Mouse (Mus musculus): ENCODE measurements at regions not wholly inside any gene's neighbourhood (a gene's known extent, or its start where the extent isn't known, plus 50 kb on each side); places are given as distances from the start of the nearest gene placed in this dataset.

- H3K9ac ChIP-seq (replicated peaks; ENCODE audit: low read depth, low read length) = no peak overlapping the region
- H3K36me3 ChIP-seq (replicated peaks; ENCODE audit: control insufficient read depth, insufficient read depth, low read length) = no peaks in the 10 kb centered on the region
- 73% methylated on average over 12 of the region's 12 CpGs for WGBS
- no peaks in the 10 kb centered on the region for H3K9me3 ChIP-seq (replicated peaks; ENCODE audit: control insufficient read depth, low read length)
- no peak overlapping the region for H3K27ac ChIP-seq (ENCODE audit: low read depth)
- H3K4me2 ChIP-seq (ENCODE audit: low read depth, low read length) = no peak overlapping the region
- no peak overlapping the region for H3K4me3 ChIP-seq (ENCODE audit: low read depth, low read length)
- ATAC-seq (ENCODE audit: insufficient read depth, low read depth) (no peak), DNase-seq (ENCODE audit: low spot score) (no peak)
- H3K27me3 ChIP-seq (ENCODE audit: control insufficient read depth, insufficient read depth, low read length) = no peaks in the 10 kb centered on the region
- TF ChIP-seq EP300 (IDR thresholded peaks at IDR 0.05; ENCODE audit: low read depth) (no peak), CTCF (IDR thresholded peaks at IDR 0.05; ENCODE audit: low read depth) (no peak)
- no peaks in the 10 kb centered on the region for H3K4me1 ChIP-seq (ENCODE audit: control insufficient read depth, insufficient read depth)
Measured at GRCm38 (mm10) chr10:72393279-72394041, 261.2 kb upstream of the Zwint start.

- WGBS = 78% methylated on average over 1 of the region's 1 CpGs
- H3K4me3 ChIP-seq (ENCODE audit: low read depth, low read length) = no peak overlapping the region
- H3K9me3 ChIP-seq (replicated peaks; ENCODE audit: control insufficient read depth, low read length) = no peaks in the 10 kb centered on the region
- TF ChIP-seq EP300 (IDR thresholded peaks at IDR 0.05; ENCODE audit: low read depth) (no peak), CTCF (IDR thresholded peaks at IDR 0.05; ENCODE audit: low read depth) (no peak)
- no peaks in the 10 kb centered on the region for H3K4me1 ChIP-seq (ENCODE audit: control insufficient read depth, insufficient read depth)
- no peak overlapping the region for H3K4me2 ChIP-seq (ENCODE audit: low read depth, low read length)
- DNase-seq (ENCODE audit: low spot score) = no peak
- ATAC-seq (ENCODE audit: insufficient read depth, low read depth) = no peak
- no peaks in the 10 kb centered on the region for H3K36me3 ChIP-seq (replicated peaks; ENCODE audit: control insufficient read depth, insufficient read depth, low read length)
- no peaks in the 10 kb centered on the region for H3K27me3 ChIP-seq (ENCODE audit: control insufficient read depth, insufficient read depth, low read length)
- H3K27ac ChIP-seq (ENCODE audit: low read depth) = no peak overlapping the region
- H3K9ac ChIP-seq (replicated peaks; ENCODE audit: low read depth, low read length) = no peak overlapping the region
Measured at GRCm38 (mm10) chr10:72394367-72394766, 260.3 kb upstream of the Zwint start.

GRCm38 (mm10) chr10:72403290-72403689, 251.4 kb upstream of the Zwint start:
- no peaks in the 10 kb centered on the region for H3K36me3 ChIP-seq (replicated peaks; ENCODE audit: control insufficient read depth, insufficient read depth, low read length)
- no peak for TF ChIP-seq CTCF (IDR thresholded peaks at IDR 0.05; ENCODE audit: low read depth)
- no peak for TF ChIP-seq EP300 (IDR thresholded peaks at IDR 0.05; ENCODE audit: low read depth)
- H3K4me2 ChIP-seq (ENCODE audit: low read depth, low read length) = no peak overlapping the region
- no peak overlapping the region for H3K27ac ChIP-seq (ENCODE audit: low read depth)
- no peak for DNase-seq (ENCODE audit: low spot score)
- no peak for ATAC-seq (ENCODE audit: insufficient read depth, low read depth)
- no peaks in the 10 kb centered on the region for H3K4me1 ChIP-seq (ENCODE audit: control insufficient read depth, insufficient read depth)
- H3K4me3 ChIP-seq (ENCODE audit: low read depth, low read length) = no peak overlapping the region
- no peak overlapping the region for H3K9ac ChIP-seq (replicated peaks; ENCODE audit: low read depth, low read length)
- WGBS = 70% methylated on average over 4 of the region's 4 CpGs
- no peaks in the 10 kb centered on the region for H3K27me3 ChIP-seq (ENCODE audit: control insufficient read depth, insufficient read depth, low read length)
- H3K9me3 ChIP-seq (replicated peaks; ENCODE audit: control insufficient read depth, low read length) = no peaks in the 10 kb centered on the region

- Histone ChIP-seq H3K36me3 (replicated peaks; ENCODE audit: control insufficient read depth, insufficient read depth, low read length) (no peaks in the 10 kb centered on the region), H3K9ac (replicated peaks; ENCODE audit: low read depth, low read length) (no peak overlapping the region), H3K4me1 (ENCODE audit: control insufficient read depth, insufficient read depth) (no peaks in the 10 kb centered on the region), H3K27me3 (ENCODE audit: control insufficient read depth, insufficient read depth, low read length) (no peaks in the 10 kb centered on the region), H3K4me3 (ENCODE audit: low read depth, low read length) (no peak overlapping the region), H3K9me3 (replicated peaks; ENCODE audit: control insufficient read depth, low read length) (no peaks in the 10 kb centered on the region), H3K27ac (ENCODE audit: low read depth) (no peak overlapping the region), H3K4me2 (ENCODE audit: low read depth, low read length) (no peak overlapping the region)
- ATAC-seq (ENCODE audit: insufficient read depth, low read depth) (no peak), DNase-seq (ENCODE audit: low spot score) (no peak)
- no peak for TF ChIP-seq EP300 (IDR thresholded peaks at IDR 0.05; ENCODE audit: low read depth)
- TF ChIP-seq CTCF (IDR thresholded peaks at IDR 0.05; ENCODE audit: low read depth) = no peak
- 44% methylated on average over 3 of the region's 3 CpGs for WGBS
Measured at GRCm38 (mm10) chr10:72410305-72410704, 244.3 kb upstream of the Zwint start.

GRCm38 (mm10) chr10:72411670-72412069, 243.0 kb upstream of the Zwint start:
- no peaks in the 10 kb centered on the region for H3K27me3 ChIP-seq (ENCODE audit: control insufficient read depth, insufficient read depth, low read length)
- no peak overlapping the region for H3K27ac ChIP-seq (ENCODE audit: low read depth)
- 69% methylated on average over 6 of the region's 6 CpGs for WGBS
- H3K9me3 ChIP-seq (replicated peaks; ENCODE audit: control insufficient read depth, low read length) = no peaks in the 10 kb centered on the region
- H3K4me1 ChIP-seq (ENCODE audit: control insufficient read depth, insufficient read depth) = no peaks in the 10 kb centered on the region
- ATAC-seq (ENCODE audit: insufficient read depth, low read depth) = no peak
- H3K4me2 ChIP-seq (ENCODE audit: low read depth, low read length) = no peak overlapping the region
- H3K4me3 ChIP-seq (ENCODE audit: low read depth, low read length) = no peak overlapping the region
- H3K9ac ChIP-seq (replicated peaks; ENCODE audit: low read depth, low read length) = no peak overlapping the region
- TF ChIP-seq EP300 (IDR thresholded peaks at IDR 0.05; ENCODE audit: low read depth) (no peak), CTCF (IDR thresholded peaks at IDR 0.05; ENCODE audit: low read depth) (no peak)
- H3K36me3 ChIP-seq (replicated peaks; ENCODE audit: control insufficient read depth, insufficient read depth, low read length) = no peaks in the 10 kb centered on the region
- DNase-seq (ENCODE audit: low spot score) = no peak

GRCm38 (mm10) chr10:72454629-72455028, 200.0 kb upstream of the Zwint start:
- TF ChIP-seq EP300 (IDR thresholded peaks at IDR 0.05; ENCODE audit: low read depth) = no peak
- TF ChIP-seq CTCF (IDR thresholded peaks at IDR 0.05; ENCODE audit: low read depth) = no peak
- no peak for DNase-seq (ENCODE audit: low spot score)
- H3K27me3 ChIP-seq (ENCODE audit: control insufficient read depth, insufficient read depth, low read length) = no peaks in the 10 kb centered on the region
- no peak for ATAC-seq (ENCODE audit: insufficient read depth, low read depth)
- 80% methylated on average over 4 of the region's 4 CpGs for WGBS
- H3K4me3 ChIP-seq (ENCODE audit: low read depth, low read length) = no peak overlapping the region
- H3K4me1 ChIP-seq (ENCODE audit: control insufficient read depth, insufficient read depth) = no peaks in the 10 kb centered on the region
- no peak overlapping the region for H3K9ac ChIP-seq (replicated peaks; ENCODE audit: low read depth, low read length)
- H3K36me3 ChIP-seq (replicated peaks; ENCODE audit: control insufficient read depth, insufficient read depth, low read length) = no peaks in the 10 kb centered on the region
- no peak overlapping the region for H3K4me2 ChIP-seq (ENCODE audit: low read depth, low read length)
- no peak overlapping the region for H3K27ac ChIP-seq (ENCODE audit: low read depth)
- no peaks in the 10 kb centered on the region for H3K9me3 ChIP-seq (replicated peaks; ENCODE audit: control insufficient read depth, low read length)

Data from heart, postnatal 0 days (tissue).